Mouse (Mus musculus) 3T3-L1 (cell line): ENCODE data around the gene Wfdc18.

Experiments used
- DNase-seq: peaks from one replicate; pipeline ENCODE4 v3.0.0-alpha.2; 2015; ENCODE audit warnings: low read depth, low spot score

Gene Wfdc18

DNA sequence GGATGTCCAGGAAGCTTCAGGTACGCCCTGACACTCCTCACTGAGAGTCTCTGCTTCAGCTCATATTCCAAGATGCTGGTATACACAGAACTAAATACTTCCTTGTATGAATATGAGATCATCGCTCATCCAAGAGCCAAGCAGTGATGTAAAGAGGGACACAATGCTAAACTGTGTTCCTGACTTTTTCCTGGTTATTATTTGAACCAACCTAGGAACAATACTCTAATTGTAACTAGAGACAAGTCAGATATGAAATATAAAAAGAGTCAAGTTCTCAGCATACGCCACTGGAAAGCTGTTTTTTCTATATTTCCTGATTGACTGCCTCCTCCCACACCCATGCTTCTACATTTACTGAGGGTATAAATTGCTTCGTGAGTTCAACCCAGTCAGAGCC, at the start of gene Wfdc18:
Gene Wfdc18, plus strand, starts transcription at position 301 of the 400 bp plus-strand sequence.
- DNase-seq, result no peak

DNA sequence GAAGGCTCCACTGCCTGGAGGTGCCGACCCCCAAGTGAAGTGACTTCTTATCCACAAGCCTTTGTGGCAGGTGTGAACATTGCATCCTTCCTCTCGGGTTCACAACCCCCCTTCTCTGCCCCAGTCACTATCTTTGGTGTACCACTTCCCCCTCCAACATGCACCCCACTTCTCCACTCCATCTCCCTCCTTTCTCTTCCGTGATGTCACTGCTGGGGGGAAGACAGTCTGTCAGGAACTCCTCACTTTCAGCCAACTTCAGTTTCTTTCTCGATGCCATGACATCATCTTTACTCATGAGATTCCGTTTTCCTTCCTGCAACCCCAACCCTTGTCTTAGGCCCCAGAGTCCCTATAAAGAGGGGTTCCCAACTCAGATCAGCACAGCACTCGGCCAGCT, 46.6 kb upstream of the Wfdc18 start, which contains the start of gene Ccl4:
Gene Ccl4, plus strand, starts transcription at position 381 of the 400 bp plus-strand sequence.
- no peak for DNase-seq

DNA sequence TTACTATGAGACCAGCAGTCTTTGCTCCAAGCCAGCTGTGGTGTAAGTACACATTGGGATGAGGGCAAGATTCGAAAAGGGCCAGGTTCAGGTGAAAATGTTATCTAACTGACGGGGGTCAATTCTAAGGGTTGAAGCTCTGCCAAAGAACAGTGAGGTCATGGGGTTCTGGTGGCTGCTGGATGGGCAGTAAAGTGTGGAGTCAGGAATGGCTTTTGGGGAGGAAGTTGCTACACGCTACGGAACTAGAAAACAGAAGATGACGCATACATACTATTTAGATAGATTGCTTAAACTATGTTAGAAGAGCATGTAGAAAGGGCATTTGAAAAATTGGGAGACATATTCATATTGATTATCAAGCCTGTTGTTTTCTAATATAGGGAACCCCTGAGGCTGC, 45.3 kb upstream of the Wfdc18 start:
- DNase-seq, result no peak

- DNase-seq, result no peak
Observed at GRCm38 (mm10) chr11:83671743-83672142, 37.1 kb upstream of the Wfdc18 start.

GRCm38 (mm10) chr11:83675665-83676064, 33.1 kb upstream of the Wfdc18 start:
- no peak for DNase-seq

DNA sequence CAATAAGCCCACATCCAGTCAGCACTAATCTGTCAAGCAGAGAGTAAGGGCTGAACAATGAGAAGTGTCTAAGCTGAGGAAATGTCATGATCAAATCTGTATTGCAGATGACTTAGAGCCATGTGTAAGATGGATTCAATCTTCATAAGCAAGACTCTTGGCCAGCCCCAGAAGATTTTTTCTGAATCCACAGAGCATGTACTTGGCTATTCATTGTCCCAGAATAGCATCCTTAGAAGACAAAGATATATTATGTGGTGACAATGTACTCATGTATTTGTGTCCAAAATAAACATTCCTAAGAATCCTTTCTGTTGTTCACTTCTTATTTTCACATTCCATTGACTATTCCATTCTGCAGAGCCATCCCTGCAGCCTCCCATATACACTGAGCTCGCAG, 18.9 kb upstream of the Wfdc18 start:
- peak; percentile 87 for DNase-seq

DNA sequence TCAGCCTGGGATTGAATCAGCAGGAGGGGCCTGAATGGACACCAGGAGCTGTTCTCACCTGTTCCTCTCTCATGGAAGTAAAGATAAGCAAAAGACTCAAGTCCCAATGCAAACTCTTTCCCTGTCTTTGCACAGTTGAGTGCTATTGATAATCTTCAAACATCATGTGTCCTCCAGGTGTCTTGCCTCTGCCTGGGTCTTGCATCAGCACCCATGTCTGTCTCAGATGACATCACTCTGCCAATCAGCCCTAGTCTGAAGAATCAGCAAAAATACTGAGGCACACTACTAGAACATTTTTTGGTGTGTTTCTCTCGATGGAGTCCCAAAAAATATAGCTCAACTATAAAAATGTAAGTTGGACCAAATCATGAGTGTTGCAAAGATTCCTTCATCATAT, 16.8 kb upstream of the Wfdc18 start:
- no peak for DNase-seq

- no peak for DNase-seq
Observed at GRCm38 (mm10) chr11:83703705-83704104, 5.1 kb upstream of the Wfdc18 start, which contains the start of gene Wfdc17. Gene Wfdc17, plus strand, starts transcription at chr11:83703991.

DNA sequence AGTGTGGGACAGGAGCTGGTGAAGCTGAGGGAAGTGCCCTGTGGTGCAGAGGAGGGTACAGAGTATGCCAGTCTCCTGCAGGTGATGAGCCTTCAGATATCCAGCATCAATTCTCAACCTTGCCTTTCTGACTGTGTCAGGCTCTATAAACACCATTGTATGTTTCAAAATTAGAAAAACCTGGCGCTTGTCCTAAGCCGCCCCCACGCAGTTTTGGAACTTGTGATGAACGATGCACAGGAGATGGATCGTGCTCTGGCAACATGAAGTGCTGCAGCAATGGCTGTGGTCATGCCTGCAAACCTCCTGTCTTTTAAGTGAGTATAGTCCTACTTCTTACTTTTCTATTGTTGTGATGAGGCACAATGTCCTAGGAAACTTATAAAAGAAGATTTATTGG, 868 bp downstream of the Wfdc18 start:
- no peak for DNase-seq

DNA sequence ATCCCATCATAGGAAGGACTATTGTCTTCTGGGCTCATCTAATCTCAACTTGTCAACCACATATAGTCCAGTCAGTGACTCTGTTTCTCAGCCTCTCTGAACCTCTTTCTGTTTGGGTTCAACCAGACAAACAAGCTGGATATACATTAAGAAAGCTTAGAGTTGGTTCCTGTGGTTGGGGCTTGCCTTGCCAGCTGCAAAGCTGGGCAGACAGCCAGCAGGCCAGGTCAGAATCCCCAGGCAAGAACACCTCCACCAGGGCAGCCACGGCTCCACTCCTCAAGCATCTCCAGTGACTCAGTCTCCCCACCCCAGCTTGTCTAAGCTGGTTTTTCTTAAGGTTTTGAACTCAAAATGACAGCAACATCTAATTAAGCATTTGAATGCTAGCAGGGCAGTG, 3.9 kb downstream of the Wfdc18 start:
- DNase-seq, result peak; percentile 38

DNA sequence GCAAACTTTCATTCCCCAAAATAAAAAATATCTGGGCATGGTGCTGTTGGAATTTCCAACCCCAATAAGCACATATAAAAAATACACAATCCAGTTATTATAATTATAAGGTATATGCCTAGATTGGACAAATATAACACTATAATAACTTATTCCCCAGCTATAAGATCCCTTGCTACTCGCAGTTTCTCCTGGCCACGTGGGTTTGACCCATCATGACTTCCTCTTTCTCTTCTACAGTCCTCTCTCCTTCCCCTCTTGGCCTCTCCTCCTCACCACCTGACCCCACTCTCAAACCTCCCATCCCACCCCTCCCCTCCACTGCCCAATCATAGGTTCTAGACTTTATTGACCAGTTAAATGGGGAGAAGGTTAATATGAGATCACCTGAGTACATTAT, 5.1 kb downstream of the Wfdc18 start:
- no peak for DNase-seq

- peak; percentile 64 for DNase-seq
Observed at GRCm38 (mm10) chr11:83717042-83717665, 8.3 kb downstream of the Wfdc18 start.

GRCm38 (mm10) chr11:83720766-83721165, 12.0 kb downstream of the Wfdc18 start:
- DNase-seq, result no peak

- peak; percentile 95 for DNase-seq
Observed at GRCm38 (mm10) chr11:83728757-83729432, 20.1 kb downstream of the Wfdc18 start.

DNA sequence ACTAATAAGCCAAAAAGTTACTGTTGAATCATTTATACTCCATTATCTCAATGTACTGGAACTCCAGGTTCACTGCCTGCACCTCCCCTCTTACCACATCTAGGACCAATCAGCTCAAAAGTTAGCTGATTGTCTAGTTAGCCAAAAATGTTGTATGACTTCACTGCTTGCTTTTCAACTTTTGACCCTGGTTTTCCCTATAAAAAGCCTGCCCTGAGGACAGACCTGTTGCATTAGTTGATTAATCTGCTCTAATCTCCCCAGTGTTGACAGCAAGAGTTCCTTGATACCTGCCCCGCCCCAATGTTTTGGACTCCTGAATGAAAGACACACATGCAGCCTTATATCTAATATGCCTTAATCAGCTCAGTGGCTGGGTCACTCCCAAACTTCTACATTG, 22.3 kb downstream of the Wfdc18 start:
- DNase-seq, result peak; percentile 68

GRCm38 (mm10) chr11:83733071-83733640, 24.3 kb downstream of the Wfdc18 start:
- DNase-seq, result no peak

GRCm38 (mm10) chr11:83734215-83734614, 25.4 kb downstream of the Wfdc18 start:
- DNase-seq, result no peak

- DNase-seq, result no peak
Observed at GRCm38 (mm10) chr11:83735881-83736280, 27.1 kb downstream of the Wfdc18 start.

GRCm38 (mm10) chr11:83737109-83737558, 28.3 kb downstream of the Wfdc18 start:
- DNase-seq, result no peak

GRCm38 (mm10) chr11:83739241-83739640, 30.4 kb downstream of the Wfdc18 start:
- DNase-seq, result peak; percentile 89

GRCm38 (mm10) chr11:83740443-83740991, 31.7 kb downstream of the Wfdc18 start:
- DNase-seq, result no peak

DNA sequence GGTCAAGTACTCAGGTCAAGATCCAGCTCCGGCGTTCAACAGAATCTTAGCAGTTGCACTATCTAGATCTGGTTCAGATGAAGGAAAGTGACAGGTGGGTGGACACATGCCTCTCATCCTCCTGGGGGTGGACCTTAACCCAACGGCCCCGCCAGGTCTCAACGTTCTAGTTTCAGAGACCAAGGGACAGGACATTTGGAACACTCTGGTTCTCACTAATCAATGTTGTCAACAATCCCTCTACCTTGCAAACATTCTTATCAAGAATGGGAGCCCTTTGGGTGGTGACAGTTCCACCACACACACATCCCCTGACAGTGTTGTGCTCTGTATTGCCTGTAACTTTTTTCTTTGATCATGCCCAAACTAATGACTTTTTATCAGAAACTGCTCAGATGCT, 33.0 kb downstream of the Wfdc18 start:
- no peak for DNase-seq
